Mouse (Mus musculus): Measurements from ENCODE around the gene Lrrc23.
A peak's percentile ranks its signal among the peaks of the same experiment; 100 is the strongest.

Lrrc23 gene

DNA sequence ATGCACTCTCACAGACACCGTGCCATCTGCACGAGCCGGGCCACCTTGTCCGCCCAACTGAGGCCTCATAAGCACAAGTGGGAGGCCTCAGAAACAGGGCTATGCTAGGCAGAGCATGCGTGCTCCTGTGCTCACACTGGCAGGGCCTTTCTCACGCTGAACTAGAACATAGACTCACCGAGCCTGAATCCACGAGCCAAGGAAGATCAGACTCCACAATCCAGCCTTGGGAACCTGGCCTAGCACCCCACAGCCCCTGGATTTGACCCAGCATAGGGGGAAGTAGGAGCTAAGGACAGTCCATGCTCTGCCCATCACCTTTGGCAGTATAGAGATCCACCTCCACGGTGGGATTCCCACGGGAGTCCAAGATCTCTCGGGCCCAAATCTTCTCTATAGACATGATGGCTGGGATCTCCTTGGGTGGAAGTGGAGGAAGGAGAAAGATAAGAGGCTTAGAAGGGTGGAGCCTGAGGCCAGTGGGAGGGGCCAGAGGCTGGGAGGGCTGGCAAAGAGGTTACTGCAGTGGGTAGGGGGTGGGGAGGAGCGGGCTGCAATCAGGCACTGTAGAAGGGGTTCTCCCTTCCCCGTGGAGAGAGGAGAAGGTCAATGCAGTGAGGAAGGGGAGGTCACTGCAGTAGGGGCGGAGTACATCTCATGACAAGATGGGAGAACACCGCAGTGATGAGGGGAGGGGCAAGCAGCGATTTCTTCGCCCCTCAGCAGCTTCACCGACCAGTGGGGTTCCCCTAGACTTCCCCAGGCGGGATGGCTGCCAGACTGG is 11.4 kb downstream of the Lrrc23 start:
- no peak for DNase-seq (ENCODE audit: extremely low spot score)

- DNase-seq (ENCODE audit: extremely low spot score): no peak
These were observed 12.0 kb downstream of the Lrrc23 start for GRCm38 (mm10) chr6:124767536-124767919.

DNA sequence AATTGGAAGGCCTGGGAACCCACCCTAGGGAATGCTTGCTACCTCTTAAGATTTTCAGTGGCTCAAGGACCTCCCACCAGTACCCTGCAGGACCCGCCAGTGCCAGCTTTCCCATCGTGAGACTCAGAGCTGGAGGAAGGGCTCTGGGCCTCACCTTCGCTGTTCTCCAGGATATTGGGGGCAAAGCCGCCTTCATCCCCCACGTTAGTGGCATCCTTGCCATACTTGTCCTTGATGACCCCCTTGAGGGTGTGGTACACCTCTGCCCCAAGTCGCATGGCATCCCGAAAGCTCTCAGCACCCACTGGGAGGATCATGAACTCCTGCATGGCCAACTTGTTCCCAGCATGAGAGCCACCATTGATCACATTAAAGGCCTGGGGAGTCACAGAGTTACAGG is 13.6 kb downstream of the Lrrc23 start:
- no peak for DNase-seq (ENCODE audit: extremely low spot score)

DNA sequence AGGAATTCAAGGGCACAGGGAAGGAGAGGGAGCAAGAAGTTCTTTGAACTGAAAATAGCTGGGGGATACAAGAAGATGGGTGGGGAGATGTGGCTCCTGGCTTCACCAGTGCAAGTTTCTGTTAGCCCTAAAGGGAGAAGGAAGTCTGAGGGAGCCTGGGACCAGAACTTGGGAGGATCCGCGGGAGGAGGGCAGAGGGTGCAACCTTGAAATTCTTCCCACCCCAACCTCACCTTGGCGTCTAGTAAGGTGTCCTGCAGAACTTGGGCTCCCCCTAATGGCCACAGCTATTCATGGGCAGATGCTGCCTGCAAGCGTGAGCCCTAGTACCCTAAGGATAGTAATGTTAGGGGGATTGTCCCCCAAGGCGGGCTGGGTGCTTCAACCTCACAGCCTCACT is 20.3 kb downstream of the Lrrc23 start:
- peak; percentile 85 for DNase-seq (ENCODE audit: extremely low spot score)

DNA sequence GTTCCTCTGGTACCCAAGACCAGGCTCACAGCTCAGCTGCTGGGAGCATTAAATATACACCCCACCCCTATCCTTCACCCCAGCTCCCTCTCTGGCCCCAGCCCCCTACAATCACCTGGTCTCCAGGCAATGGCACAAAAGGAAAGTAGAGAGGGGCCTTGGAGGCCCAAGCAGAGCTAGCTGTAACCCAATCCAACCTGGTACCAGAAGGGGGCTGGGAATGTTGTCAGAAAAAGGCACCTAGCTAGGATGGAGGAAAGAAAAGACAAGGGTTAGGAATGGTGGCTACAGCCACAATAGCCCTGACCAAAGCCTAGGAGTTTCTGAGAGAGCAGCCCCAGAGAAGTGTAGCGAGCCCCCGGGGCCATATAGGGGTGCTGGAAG is 20.7 kb downstream of the Lrrc23 start:
- DNase-seq (ENCODE audit: extremely low spot score): no peak

DNA sequence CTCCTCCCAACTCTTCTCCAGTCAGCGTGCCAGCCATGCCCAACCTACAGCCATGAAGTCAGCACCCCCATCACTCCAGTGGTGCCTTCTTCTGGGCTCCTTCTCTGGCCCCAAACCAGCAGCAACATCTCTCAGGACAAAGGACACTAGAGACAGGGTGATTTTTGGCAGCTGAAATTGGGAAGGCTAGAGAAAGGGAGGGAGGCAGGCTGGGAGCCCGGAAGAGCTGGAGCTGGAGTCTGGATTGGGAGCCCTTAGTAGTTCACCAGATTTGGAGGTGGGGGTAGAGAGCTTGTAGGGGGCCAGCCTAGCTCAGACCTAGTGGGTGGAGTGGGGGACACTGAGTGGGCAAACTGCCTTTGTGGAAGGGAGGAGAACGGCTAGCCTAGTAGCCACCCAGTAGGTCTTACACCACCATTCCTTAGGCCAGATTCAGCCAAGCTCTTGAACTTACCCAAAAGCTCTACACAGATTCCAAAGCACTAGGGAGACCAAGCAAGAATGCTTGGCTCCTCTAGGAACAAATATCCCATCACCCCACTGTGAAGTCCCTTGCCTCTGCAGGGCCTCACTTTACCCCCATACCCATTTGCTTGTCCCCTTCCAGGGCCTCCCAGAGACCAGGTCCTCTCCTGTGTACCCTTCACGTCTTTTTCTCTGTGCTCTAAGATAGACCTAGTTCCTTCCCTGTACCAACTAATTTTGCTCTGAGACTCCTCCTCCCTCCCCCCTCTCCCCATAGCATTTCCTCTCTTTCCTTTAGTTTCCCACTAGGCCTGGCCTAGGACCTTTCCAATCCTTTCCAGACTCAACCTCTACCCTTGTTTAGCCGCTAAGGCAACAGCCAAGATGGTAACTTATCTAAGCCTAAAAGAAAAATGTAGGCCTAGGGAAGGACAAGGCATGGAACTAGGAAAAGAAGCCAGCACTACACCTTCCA is 21.3 kb downstream of the Lrrc23 start:
- peak; percentile 60 for DNase-seq (ENCODE audit: extremely low spot score)

- peak; percentile 45 for DNase-seq (ENCODE audit: extremely low spot score)
These were observed 22.1 kb downstream of the Lrrc23 start for GRCm38 (mm10) chr6:124757351-124757880.

DNA sequence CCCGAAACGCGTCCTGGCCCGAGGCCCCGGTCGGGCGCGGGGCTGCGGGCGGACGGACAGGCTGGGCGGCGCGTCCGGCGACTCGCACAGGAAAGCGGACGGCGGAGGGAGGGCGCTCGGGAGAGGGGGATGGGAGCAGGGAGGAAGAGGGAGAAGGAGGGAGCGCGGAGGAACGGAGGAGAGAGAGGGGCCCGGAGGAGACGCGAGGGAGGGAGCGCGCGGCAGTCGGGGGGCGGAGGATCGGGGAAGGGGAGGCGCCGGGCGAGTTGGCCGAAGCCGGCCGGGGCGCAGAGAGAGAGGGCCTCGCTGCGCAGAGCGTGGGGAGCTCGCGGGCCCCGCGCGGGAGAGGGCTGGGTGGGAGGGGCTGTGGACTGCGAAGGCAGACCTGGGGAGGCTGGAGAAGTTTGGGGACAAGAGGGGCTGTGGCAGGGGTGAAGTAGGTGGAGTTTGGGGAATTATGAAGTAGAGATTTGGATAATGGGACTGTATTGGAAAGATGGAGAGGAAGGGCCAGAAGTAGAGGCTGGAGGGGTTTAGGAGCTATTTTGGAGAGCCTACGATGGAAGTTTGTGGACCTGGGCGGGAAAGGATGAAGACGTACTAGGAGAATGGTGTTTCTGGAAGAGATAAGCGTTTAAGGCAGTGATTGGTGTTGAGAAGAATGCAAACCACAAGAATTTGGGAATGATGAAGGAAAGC is 22.7 kb downstream of the Lrrc23 start:
- DNase-seq (ENCODE audit: extremely low spot score): peak; percentile 89

DNA sequence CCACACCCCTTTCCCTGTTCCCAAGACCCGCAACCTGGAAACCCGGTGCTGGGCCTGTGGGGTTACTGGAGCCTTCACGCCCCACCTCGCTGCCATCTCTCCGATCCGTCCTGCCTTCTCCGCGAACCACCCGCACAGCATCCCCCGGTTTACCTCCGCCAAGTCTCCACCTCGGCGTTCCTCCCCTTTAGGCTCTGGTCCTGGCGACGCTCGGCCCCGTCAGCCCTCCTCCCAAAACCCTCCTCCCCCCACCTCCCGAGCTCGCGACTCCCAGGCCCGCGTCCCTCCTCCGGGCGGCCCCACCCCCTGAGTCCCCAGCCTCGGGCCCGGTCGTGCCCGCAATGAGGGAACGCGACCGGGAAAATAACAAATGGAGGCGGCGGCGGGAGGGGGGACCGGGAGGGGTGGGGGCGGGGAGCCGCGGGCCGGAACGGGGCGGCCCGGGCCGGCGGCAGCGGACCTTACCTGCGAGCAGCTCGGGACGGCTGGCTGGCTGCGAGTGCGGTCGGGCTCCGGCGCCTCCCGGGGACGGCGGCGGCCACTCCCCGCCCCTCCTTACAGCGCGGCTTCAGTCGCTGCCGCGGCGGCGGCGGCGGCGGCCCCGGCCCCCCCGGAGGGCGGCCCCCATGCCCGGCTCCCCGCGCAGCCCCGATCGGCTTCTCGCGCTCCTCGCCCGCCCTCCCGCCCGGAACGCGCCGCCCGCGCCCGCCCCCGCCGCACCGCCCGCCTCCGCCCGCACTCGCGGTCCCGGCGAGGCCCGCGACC is 23.5 kb downstream of the Lrrc23 start, which contains the start of the genes Gm45234 and Atn1:
TSS of gene Gm45234 (minus strand) at position 191 of the 765 bp plus-strand sequence.
TSS of gene Atn1 (minus strand) at position 694 of the 765 bp plus-strand sequence.
- DNase-seq (ENCODE audit: extremely low spot score): peak; percentile 84

GRCm38 (mm10) chr6:124755306-124755705 is 24.2 kb downstream of the Lrrc23 start:
- DNase-seq (ENCODE audit: extremely low spot score): no peak

DNA sequence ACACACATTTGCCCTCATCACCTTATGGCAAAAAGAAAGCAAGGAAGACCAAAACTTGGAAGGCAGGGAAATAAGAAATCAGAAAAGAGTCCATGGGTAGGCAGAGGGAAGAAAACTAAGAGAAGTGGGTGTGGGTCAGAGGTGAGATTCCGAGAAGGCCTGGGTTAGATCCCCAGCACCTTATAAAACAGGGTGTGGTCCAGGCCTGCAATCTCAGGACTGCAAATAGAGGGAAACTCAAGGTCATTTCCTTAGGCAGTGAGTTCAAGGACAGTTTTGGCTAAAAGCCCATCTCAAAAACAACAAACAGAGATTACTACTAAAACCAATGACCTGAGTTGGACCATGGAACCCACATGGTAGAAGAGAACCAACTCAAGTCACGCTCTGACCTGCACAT is 25.7 kb downstream of the Lrrc23 start:
- DNase-seq (ENCODE audit: extremely low spot score): no peak

DNA sequence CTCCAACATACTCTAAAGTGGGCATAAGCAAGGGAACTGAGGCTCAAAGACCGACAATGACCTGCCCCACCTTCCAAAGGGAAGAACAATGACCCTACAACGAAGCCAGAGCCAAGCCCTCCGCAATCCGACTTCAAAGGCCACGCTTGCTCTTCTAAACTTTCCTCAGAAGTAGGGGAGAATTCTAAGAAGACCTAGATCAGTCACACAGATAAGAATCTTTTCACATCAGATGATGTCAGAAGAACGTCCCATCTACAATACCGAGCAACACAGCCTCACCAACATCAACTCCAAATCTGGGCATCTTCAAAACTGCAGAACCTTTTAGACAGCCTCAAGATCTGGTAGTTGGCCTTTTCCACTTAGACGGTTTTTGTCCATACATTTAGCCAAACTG is 29.1 kb downstream of the Lrrc23 start:
- DNase-seq (ENCODE audit: extremely low spot score): no peak

GRCm38 (mm10) chr6:124746654-124747632 is 32.6 kb downstream of the Lrrc23 start:
- no peak for DNase-seq (ENCODE audit: extremely low spot score)

DNA sequence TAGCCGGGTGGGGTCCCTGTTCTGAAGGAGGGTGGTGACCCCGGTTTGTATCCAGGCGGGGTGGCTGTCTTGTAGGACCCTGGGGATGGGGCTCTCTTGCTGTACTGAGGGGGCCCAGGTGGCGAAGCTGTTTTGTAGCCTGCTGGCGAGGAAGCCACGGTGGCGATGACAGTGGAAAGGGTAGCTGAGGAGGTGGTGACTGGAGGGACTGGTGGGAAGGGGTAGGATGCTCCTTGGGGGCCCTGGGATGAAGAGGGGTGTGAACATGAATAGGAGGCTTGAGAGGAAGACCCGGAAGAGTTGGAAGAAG is 33.3 kb downstream of the Lrrc23 start:
- DNase-seq (ENCODE audit: extremely low spot score): no peak

DNA sequence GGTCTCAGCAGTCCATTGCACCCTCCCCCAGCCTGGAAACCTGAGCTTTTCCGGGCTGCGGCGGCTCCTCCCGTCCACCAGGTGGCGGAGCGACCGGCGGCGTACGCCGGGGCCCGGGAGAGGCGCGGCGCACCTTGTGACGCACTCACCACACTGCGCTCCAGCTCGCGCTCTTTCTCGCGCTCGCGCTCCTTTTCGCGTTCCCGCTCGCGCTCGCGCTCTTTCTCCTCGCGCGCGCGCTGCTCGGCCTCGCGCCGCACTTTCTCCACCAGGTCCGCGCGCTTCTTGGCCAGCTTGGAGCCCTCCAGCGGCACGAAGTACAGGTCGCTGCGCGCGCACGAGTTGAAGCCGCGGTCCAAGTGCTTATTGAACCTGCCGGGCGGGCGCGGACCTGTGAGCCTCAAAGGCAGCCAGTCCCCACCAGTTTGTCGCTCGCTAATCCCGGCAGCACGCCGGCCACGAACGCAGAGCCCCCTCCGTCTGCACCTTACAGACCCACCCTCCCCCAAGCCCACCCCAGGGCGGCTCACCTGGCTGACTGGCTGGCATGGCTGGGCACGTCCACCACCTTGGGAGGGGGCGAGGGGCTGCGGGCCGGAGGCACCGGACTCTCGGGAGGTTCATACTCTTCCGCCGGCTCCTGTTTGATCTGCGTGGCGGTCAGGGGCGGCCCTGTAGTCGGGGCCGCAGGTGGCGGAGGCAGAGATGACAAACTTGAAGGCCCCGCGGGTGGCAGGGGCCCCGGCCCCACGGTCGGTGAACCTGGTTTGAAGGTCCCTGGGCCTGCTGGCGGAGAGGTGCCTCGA is 33.8 kb downstream of the Lrrc23 start:
- DNase-seq (ENCODE audit: extremely low spot score): peak; percentile 95

DNA sequence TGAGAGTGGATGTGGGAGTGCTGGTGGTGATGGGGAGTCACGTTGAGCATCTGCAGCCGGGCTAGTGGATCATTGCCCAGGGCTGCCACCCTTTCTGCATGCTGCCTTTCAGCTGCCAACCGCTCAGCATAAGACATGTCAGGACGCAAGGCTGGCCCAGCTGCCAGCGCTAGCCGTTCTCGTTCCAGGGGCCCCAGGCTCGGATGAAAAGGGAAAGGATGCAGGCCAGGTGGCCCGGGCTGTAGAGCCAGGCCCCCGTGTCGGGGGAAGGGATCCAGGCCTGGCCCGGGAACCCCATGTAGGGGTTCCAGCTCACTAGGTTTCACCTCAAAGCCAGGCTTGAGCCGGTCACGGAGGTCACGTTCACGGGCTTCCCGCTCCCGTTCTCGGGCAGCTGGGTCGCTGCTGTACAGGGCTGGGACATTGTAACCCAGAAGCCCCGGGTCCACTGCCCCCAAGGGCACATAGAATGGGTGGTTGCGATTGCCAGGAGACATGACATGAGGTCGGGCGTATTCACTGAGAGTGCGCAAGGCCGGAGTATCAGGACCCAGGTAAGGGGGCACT is 34.7 kb downstream of the Lrrc23 start:
- no peak for DNase-seq (ENCODE audit: extremely low spot score)

DNA sequence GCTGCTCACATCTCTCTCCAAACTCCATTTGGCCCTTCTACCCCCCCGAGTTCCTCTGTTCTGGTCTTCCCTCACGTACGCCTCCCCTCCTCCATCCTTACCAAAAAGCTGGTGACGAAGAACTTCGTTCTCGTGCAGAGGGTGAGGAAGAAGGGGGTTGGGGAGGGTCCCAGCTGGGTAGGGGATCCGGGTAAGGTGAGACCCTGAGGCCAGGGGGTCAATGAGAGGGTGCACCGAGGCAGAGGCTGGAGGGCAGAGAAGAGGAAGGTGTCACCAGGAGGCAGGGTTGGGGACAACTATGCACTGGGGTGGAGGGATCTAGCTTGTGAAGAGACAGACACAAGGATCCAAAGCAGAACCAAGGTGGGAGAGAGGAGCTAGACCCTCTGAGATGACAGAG is 35.9 kb downstream of the Lrrc23 start:
- DNase-seq (ENCODE audit: extremely low spot score): no peak

- DNase-seq (ENCODE audit: extremely low spot score): no peak
These were observed 36.5 kb downstream of the Lrrc23 start for GRCm38 (mm10) chr6:124742839-124743514.
